Mouse (Mus musculus) megakaryocyte, embryonic 14.5 days (primary cell): Measurements from ENCODE around the gene Jam3.

ENCODE experiments used
- FLI1 ChIP-seq: IDR thresholded peaks from 2 replicates; pipeline ENCODE4 v1.6.1; 2012; ENCODE audit warnings: low read length, inconsistent platforms, mixed read lengths
- GATA1 ChIP-seq: IDR thresholded peaks from 3 replicates; pipeline ENCODE4 v1.6.1; 2012; ENCODE audit warnings: mixed read lengths, low read length, inconsistent platforms, borderline replicate concordance

DNA sequence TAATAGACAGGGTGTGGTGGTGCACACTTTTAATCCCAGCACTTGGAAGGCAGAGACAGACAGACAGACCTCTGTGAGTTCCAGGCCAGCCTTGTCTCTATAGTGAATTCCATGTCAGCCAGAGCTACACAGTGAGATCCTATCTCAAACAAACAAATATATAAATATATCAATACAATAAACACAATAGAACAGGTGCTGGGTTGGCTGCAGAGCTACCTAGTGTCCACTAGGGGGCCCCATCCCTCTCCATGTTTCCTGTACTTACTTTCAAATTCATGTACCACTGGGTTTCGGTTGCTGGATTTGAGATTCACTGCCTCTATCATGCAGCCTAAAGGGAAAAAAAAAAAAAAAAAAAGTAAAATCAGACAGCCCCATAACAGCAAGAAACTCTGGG lies 49.1 kb downstream of the Jam3 start:
- TF ChIP-seq GATA1 = no peak
- TF ChIP-seq FLI1 = no peak
